Mouse (Mus musculus) heart, postnatal 36 days (tissue): Measurements from ENCODE around the gene Tab1. TPM values are rescaled to one million over a fixed set of nuclear protein-coding genes. Genes with fewer than 3 reads are reported as not detected.

Experiments used
- DNase-seq, 2 experiments: peaks; one replicate each; pipeline ENCODE4 v3.0.0; 2021 to 2022
- intact Hi-C: fragments of 180-260 bp; cut with DNase I; formaldehyde crosslinking; loops from one replicate; pipeline ENCODE4 v1.15.1; 2025
- total RNA-seq, 2 experiments: library from RNA; stranded (reverse); gene quantifications; 2 replicates each; pipeline ENCODE4 v1.2.3; 2021

Tab1 gene
- total RNA-seq, 2 experiments from 2014 or later = 23.4 to 23.8 TPM

DNA sequence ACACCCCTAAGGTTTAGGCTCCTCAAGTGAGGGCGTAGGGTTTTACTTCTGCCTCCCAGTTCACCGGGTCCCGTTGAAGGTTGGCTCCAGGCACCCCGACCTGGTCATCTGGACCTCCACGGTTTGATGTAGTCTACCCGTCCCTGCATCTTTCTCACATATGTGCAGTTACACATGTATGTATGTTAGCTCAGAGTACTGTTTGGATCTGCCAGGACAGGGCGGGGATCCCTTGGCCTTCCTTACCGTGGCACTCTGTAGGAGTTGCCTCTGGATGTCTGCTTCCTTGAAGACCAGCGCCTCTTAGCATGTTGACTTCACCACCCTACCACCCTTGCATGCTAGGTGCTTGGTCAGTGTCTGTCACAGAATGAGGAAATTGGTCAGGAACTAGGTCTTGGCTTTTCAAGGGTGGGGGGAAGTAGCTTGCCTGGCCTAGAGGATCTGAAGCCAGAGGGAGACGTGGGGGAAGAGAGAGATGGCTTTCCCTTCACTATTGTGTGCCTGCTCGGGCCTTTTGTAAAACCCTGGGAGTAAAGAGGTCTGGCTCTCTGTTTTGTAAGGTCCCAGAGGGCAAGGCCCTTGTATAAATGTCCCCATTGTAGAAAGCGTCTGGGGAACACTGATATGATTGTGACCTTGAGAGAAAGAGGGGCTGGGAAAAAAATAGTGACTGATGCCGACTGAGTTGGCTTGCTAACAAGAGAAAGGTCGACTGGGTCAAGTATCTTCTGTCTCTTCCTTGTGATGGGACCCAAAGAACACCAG lies 939 bp downstream of the Tab1 start:
- DNase-seq = no peak
- intact Hi-C loops = loop anchor here (2.0 kb wide), 2 partner anchors 45 to 121 kb away; partner anchors contain the start of gene Atf4

DNA sequence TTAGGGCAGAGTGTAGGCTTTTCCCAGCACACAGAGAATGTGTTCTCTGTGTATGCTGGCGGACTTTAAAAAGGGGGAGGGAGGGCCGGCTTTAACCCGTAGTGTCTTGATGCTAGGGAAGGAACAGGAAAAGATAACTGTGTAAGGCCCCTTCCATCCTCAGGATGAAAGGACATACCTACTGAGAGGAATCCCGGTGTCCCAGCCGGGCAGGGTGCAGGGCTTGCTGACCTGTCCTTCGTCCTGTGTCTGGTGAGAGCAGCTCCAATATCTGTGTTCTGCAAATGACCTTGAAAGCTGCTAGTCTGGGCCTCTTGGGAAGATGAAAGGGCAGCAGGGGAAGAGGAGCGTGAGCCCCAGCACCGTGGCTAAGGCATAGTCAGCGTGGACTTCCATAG lies 1.5 kb downstream of the Tab1 start:
- intact Hi-C loops = loop anchor here (2.0 kb wide), 1 partner anchor 120 kb away; the partner anchor contains the start of gene Atf4
- DNase-seq = peak in 1 of 2 experiments; percentile 32

DNA sequence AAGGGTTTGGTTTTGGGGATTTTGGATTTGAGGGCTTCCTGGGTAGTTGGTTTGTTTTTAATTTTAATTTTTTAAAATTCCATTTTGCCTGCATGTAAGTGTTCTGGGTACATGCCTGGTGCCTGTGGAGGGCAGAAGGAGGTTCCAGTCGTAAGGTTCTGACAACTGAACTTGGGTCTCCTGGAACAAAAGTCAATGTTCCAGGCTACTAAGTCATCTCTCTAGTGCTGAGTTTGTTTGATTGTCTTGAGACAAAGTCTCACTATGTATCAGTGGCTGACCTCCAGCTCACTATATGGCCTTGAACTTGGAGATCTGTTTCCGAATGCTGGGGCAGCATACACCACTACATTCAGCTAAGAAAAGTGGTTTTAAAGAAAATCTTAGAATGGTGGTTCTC lies 2.6 kb downstream of the Tab1 start:
- intact Hi-C loops = loop anchor here (2.0 kb wide), 1 partner anchor 119 kb away; the partner anchor contains the start of gene Atf4
- DNase-seq = no peak

- intact Hi-C loops = no loop called here
- no peak for DNase-seq
These were observed 3.7 kb downstream of the Tab1 start for GRCm38 (mm10) chr15:80136645-80137044.

DNA sequence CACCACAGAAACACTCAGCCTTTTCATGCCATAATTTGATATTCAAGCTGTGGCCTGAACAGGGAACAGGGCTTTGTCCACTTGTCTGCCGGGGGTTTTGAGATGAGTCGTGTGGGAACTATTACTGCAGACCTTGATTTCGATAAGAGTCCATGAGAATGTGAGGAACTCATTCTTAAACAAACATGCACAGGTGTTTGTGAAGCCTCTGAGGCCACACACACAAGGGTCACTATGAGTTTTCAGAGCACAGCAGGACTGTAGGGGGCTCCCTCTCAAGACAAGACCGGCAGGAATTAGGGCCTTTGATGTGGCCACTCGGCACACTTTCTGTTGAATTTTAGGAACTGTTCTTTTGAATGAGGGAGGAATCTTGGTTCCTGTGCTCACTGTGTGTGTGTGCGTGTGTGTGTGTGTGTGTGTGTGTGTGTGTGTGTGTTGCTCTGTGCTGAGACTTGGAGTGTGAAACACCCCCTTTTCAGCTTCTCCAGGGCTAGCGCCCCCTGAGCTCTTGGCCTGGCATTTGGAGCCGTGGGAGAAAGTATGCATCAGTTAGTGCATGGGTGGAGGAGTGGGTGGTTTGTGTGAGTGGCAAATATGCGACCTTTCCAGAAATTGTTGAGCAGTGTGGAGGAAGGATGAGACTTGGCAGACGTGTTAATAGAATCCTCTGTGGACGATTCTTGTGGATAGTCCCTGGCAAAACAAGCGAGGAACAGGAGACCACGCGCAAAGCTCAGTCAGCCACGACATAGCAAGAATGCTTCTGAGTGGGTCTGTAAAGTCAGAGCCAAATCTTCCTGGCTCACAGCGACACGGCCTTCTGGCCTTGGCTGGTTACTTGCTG lies 5.2 kb downstream of the Tab1 start:
- no peak for DNase-seq
- intact Hi-C loops = no loop called here

GRCm38 (mm10) chr15:80140302-80140701 lies 7.4 kb downstream of the Tab1 start:
- intact Hi-C loops = no loop called here
- no peak for DNase-seq

GRCm38 (mm10) chr15:80140878-80141277 lies 8.0 kb downstream of the Tab1 start:
- no peak for DNase-seq
- intact Hi-C loops = no loop called here

DNA sequence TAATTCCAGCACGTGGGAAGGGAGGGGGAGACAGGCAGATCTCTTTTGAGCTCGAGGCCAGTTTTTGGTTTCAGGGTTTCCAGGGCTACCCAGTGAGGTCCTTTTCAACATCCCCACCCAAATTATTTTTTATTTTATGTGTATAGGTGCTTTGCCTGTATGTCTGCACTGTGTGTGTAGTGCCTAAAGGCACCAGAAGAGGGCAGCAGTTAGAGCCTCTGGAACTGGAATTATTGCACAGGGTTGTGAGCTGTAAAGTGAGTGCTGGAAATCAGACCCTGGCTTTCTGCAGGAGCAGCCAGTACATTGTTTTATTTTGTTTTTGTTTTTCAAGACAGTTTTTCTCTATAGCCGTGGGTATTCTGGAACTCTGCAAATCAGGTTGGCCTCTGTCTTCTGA lies 9.2 kb downstream of the Tab1 start:
- intact Hi-C loops = no loop called here
- DNase-seq = no peak

GRCm38 (mm10) chr15:80143760-80144159 lies 10.8 kb downstream of the Tab1 start:
- intact Hi-C loops = no loop called here
- DNase-seq = no peak

DNA sequence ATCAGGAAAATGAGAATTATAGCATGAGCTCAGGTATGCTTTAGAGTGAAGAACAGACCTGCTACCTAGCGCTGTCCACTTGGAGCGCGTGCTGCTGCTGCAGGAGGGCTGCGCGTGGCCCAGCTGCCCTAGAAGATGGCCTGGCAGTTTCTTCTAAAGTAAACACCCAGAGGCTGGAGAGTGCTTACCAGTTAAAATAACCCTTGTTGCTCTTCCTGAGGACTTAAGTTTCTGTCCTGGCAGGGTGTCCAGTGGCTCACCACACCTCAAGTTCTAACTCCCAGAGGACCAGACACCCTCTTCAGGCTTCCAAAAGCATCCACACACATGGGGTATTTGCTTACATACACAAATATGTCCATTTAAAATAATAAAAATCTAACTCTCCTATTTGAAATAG lies 12.5 kb downstream of the Tab1 start:
- intact Hi-C loops = no loop called here
- DNase-seq = no peak

GRCm38 (mm10) chr15:80146153-80146552 lies 13.2 kb downstream of the Tab1 start:
- intact Hi-C loops = no loop called here
- DNase-seq = no peak

- DNase-seq = no peak
- intact Hi-C loops = no loop called here
These were observed 14.2 kb downstream of the Tab1 start for GRCm38 (mm10) chr15:80147090-80147489.

GRCm38 (mm10) chr15:80147511-80147910 lies 14.6 kb downstream of the Tab1 start:
- intact Hi-C loops = no loop called here
- no peak for DNase-seq

DNA sequence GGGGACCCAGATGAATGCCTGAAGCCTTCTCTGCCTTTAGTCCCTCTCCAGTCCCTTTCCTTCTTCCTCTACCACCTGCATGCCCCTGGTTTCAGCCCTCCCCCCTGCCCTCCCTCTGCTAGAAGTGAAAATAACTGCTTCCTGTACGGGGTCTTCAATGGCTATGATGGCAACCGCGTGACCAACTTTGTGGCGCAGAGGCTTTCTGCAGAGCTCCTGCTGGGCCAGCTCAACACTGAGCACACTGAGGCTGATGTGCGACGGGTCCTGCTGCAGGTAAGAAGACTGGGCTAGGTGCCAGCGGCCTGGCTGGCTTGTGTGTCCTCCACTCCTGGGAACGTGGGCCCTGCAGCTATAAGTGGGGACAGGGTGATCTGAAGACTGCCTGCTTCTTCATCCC lies 15.6 kb downstream of the Tab1 start:
- intact Hi-C loops = no loop called here
- no peak for DNase-seq

DNA sequence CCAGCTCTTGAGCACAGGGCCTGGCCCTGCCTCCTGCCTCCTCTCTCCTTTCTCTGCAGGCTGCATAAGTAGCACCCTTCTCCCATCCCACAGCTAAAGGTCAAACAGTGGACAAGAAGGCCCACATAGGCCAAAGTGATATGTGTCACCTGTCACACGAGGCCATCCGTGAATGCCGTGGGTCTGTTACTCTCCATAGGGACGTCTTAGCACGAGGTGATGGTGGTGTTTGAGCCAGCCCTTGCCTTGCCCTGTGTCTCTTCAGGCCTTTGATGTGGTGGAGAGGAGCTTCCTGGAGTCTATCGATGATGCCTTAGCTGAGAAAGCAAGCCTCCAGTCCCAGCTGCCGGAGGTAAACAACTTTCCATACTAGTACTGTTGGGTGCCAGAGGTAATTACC lies 16.6 kb downstream of the Tab1 start:
- intact Hi-C loops = no loop called here
- no peak for DNase-seq

GRCm38 (mm10) chr15:80152663-80153062 lies 19.7 kb downstream of the Tab1 start:
- DNase-seq = peak in 1 of 2 experiments; percentile 45
- intact Hi-C loops = no loop called here

DNA sequence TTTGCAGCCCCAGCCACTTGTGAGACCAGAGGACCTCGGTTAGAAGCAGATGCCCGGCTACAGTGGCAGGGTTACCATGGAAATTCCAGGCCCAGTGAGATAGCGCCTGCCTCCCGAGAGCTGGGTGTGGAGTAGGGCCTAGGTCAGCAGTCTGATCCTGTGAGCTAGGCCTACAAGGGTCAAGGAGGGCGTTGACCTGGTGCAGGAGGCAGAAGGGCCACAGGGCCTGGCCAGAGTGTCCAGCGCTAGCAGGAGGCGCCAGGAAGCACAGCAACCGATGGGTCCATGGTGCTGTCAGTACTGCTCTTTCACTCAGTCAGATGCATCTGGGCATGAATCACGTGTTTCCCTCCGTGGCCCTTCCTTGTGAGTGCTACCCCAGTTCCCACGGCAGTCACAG lies 20.8 kb downstream of the Tab1 start:
- DNase-seq = no peak
- intact Hi-C loops = no loop called here

DNA sequence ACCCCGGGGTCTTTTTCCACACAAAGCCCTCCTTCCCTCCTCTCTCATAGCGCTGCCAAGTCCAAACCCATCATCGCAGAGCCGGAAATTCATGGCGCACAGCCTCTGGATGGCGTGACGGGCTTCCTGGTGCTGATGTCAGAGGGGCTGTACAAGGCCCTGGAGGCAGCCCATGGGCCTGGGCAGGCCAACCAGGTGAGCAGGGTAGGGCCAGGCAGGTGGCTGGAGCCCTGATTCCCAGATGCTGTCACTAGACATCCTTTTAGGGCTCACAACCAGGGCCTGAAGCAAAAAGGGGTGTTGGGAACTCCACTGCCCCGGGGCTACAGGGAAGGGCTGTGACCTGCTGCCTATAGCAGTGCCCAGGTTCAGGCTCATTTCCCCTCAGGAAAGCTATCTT lies 22.8 kb downstream of the Tab1 start:
- intact Hi-C loops = no loop called here
- no peak for DNase-seq

DNA sequence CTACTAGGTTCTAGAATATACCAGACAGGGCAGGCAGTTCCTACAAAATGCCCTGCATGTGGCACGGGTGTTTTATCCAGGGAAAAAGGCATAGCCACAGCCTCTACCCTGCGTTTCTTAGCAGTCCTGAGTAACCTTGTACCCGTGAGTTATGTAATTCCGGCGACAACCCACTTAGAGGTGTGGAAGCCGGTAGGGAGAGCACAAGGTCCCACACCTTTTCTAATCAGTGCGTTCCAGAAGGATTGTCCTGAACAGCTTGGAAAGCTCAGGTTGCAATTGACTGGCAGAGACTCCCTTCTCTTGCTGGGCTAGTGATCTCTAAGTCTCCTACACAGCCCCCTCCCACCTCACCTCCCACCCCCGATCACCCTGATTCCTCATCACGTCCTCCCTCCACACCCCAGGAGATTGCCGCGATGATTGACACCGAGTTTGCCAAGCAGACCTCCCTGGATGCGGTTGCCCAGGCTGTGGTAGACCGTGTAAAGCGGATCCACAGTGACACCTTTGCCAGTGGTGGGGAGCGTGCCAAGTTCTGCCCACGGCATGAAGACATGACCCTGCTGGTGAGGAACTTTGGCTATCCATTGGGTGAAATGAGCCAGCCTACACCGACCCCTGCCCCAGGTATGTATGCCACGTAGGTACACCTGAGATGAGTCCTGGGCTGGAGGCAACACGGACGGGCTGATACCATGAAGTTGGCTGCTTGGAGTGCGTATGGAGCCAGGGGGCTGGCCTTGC lies 24.4 kb downstream of the Tab1 start:
- no peak for DNase-seq
- intact Hi-C loops = no loop called here

DNA sequence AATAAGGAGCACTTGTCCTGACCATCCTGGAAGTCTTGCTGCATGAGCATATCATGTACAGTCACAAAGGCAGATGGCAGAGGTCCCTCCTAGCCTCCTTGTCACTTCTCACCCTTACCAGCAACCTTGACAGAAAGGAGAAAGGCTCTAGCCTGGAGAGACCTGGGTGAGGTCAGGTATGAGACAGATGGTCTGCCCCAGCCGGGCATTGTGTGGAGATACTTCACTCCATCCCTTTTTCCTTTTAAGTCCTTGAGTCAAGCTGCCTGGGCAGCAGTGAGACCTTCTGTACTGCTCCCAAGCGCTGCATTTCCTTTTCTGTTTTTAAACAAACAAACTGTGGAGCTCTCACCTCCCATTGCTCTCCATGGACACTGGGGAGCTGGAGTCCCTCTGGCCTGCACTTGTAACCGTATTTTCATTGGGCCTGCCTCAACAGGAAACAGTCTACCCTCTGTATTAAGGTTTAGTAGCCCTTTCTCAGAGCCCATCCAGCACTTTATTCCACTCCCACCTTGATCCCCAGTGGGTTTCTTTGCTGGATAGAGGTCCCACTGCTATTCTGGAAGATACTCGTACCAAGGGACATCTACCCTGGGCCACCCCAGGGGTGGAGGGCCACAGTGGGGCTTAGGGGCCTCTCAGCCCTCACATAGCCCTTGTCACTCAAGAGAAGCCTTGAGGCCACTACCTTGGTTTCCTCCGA lies 25.2 kb downstream of the Tab1 start:
- no peak for DNase-seq
- intact Hi-C loops = no loop called here

DNA sequence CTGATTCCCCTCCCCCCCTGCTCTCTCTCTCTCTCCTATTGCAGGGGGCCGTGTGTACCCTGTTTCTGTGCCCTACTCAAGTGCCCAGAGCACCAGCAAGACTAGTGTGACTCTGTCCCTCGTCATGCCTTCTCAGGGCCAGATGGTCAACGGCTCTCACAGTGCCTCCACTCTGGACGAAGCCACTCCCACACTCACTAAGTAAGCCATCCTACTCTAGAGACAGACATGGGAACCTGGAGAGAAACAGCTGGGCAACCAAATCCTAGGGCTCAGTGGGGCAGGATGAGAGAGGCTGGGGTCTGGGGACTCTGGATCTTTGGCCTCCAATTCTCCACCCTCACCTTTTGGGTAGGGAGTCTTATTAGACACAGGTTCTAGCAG lies 25.8 kb downstream of the Tab1 start:
- DNase-seq = no peak
- intact Hi-C loops = no loop called here
